Mouse (Mus musculus) hindlimb bud, embryonic 11.5 days (tissue): ENCODE results near the gene Depdc1b.

Experiments
- DNase-seq: peaks from one replicate; pipeline ENCODE4 v3.0.0-alpha.2; 2012; ENCODE audit warnings: low read depth, low spot score; ENCODE audit errors: extremely low spot score

Depdc1b gene

GRCm38 (mm10) chr13:108315702-108316486, at the start of gene Depdc1b:
TSS of gene Depdc1b (plus strand) at chr13:108316332.
- peak; percentile 70 for DNase-seq

GRCm38 (mm10) chr13:108267841-108268634, 48.1 kb upstream of the Depdc1b start:
- no peak for DNase-seq

DNA sequence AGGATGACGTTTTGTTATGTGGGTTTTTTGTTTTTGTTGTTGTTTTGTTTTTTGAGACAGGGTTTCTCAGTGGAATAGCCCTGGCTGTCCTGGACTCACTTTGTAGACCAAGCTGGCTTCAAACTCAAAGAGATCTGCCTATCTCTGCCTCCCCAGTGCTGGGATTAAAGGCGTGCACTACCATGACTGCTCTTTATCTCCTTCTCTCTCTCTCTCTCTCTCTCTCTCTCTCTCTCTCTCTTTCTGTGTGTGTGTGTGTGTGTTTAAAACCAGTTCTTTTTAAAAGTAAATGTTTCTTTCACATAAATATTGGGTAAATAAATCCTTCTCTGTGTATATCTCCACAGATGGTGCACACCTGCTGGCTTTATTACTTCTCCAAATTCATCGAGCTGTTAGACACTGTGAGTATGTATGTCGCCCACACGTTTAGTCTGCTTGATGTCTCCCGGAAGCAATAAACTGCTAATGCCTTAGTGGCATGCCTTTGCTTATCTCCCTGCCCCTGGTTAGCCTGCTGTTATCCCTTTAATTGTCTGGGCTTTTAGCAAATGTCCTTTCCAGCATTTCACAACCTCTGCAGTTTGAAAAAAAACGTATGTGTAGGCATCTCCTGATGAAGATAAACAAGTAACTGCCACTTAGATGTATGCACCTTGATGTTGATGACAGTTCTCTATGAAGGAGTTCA, 44.5 kb upstream of the Depdc1b start:
- no peak for DNase-seq

DNA sequence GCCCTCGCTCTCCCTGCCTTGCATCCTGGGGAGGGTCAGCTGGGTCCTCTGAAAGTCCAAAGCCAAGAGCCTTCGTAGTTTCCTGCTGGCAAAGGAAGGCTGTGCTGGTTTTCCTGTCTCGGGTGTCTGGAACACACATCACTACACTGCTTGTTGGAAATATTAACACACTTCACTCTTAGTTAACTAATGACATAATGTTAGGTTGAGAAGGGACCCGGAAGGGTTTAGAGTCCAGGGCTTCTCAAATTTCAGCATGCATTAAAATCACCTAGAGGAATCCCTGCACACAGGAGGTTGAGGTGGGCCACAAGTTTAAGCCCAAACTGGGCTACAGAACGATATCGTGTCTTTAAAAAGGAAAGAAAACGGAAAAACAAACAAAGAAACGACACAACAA, 43.8 kb upstream of the Depdc1b start:
- no peak for DNase-seq

- DNase-seq: no peak
Observed at GRCm38 (mm10) chr13:108273034-108273433, 43.1 kb upstream of the Depdc1b start.

DNA sequence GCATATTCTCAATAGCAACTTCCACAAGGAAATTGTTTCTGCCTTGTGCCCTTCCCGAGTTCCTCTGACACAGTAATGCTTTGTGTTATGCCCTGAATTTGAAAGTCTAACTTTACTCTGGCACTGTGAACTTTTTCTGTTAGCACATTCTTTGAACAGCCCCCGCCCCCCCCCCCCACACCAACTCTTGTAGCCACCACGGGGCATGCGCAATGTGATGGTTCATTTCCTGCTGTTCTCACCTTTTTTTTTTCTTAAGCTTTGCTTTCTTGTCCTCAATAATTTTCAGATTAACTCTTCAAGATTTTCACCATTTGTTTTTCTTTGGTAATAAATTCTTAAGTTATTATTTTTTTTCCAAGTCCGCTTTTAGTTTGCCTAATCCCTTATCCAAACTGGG, 42.7 kb upstream of the Depdc1b start:
- DNase-seq: no peak

GRCm38 (mm10) chr13:108276561-108276960, 39.6 kb upstream of the Depdc1b start:
- DNase-seq: no peak

DNA sequence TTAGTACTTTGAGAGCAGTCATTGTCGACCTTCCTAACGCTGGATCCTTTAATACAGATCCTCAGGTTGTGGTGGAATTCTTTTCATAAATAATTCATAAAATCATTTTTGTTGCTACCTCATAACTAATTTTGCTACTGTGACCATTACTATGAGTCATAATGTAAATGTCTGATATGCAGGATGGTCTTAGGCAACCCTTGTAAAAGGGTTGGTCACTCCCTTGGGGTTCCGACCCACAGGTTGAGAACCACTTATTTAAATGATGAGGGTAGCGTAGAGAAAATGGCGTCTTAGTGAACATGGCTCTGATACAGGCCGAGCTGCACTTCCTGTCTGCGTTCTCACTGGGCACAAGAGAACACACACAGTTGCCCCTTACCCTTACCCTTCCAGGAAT, 38.8 kb upstream of the Depdc1b start:
- DNase-seq: no peak

- no peak for DNase-seq
Observed at GRCm38 (mm10) chr13:108278592-108278991, 37.5 kb upstream of the Depdc1b start.

GRCm38 (mm10) chr13:108284312-108284711, 31.8 kb upstream of the Depdc1b start:
- no peak for DNase-seq

DNA sequence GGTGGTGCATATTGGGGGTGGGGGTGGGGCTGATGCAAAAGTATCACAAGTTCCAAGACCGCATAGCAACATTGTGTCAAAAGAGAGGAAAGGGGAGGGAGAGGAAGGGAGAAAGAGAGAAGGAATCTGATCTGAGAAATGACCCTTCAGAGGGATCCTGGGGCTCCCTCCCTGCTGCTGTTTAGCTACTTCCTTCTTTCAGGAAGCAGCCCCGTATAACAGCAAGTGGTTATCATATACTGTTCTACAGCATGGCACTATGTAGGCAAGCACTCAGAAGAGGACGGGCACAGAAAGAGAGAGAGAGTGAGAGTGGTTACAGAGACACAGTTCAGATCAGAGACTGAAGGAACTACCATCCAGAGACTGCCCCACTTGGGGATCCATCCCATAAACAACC, 28.2 kb upstream of the Depdc1b start:
- no peak for DNase-seq

DNA sequence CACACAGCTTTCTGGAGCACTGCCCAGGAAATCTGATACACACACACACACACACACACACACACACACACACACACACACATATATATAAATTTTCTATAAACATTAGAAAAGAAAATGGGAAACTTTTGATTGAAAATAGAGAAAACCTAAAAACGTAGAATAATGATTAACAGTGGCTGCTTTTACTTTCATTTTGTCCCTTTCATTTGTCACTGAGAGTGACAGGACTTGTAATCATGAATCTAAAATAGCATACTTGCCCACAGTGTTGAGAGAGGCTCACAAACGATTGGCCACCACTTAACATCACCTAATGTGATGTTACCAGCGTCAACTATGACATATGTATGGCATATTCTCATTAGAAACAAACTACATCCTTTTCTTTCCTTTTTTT, 26.7 kb upstream of the Depdc1b start:
- DNase-seq: no peak

- no peak for DNase-seq
Observed at GRCm38 (mm10) chr13:108290314-108290713, 25.8 kb upstream of the Depdc1b start.

- DNase-seq: no peak
Observed at GRCm38 (mm10) chr13:108297350-108298093, 18.6 kb upstream of the Depdc1b start.

DNA sequence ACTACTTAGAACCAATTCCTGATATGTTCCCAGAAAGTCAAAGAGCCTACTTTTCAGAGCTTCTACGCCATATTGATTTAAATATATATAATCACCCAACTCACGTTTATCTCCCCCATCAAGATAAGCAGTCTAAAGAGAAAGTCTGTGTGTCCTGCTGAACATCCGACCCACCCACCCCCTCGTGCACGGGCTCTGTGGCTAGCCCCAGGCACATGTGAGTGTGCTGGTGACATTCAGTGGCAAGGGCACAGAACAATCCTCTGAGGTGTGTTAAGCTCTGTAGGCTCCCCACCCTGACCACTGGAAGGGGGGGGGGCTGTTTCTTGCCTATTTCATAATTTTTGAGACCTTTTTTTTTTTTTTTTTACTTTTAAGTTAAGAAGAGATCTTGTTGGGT, 17.9 kb upstream of the Depdc1b start:
- no peak for DNase-seq

GRCm38 (mm10) chr13:108300346-108300950, 15.7 kb upstream of the Depdc1b start:
- DNase-seq: no peak

DNA sequence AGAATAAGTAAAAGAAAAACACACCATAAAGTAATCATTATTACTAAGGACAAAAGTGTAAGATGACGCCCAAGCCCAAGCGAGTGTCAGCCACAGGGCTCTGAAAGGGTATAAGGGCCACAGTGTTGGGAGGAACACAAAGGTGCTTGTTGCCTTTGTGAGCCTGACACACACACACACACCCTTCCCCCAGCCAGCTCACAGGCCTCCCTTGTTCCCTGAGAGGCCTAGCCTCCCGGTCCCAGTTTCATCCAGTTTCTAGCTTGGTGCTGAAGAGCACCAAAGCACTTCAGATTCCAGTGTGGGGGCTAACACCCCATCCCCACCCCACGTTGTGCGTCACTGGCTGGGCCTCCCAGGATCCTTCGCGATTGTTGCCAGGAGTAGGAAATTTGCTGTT, 14.7 kb upstream of the Depdc1b start:
- DNase-seq: no peak

DNA sequence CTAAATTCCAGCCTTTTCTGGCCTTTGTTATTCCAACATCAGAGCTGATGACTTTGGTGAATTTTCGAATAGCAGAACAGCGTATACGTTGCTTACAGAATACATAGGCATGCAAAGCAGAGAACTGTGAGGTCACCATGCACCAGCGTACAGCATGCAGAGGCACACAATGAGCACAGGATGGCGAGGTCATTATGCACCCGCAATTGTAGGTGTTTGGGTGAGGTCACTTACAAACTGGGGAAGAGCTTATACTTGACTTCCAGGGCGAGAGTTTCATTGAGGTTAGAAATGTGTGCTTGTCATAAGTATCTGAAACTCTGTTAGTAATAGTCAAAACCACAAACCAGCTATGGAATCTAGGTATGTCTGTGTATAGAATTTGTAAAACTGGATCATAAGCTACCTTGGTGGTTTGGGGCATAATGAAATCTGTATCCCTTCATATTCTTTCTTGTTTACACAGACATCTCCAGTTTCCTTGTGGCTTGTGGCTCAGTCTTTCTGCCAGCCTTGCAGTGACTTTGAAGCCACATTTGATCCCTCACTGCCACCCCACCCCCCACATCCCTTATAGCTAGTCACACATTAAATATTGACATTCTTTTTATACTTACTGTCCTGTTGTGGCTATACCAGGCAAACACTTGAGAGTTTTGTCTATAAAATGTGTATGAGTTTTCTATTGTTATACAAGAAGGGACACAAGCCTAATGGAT, 13.0 kb upstream of the Depdc1b start:
- DNase-seq: no peak

- no peak for DNase-seq
Observed at GRCm38 (mm10) chr13:108303841-108304240, 12.3 kb upstream of the Depdc1b start.

DNA sequence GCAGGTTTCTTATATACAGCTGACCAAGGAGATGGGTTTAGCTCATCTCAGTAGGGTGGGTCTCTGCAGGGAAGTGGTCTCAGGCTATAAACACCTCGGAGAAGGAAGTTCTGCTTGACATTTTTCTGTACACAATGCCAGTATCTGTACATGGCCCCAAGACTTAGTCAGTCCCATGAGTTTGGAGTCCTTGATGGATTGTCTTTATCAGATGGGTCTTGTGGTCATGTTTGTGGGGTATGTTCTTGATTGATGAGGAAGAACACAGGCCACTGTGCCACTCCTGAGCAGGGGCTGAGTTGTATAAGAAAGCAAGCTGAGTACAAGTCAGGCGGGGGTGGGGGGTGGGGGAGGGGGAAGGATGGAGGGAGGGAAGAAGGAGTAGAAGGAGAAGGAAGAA, 11.5 kb upstream of the Depdc1b start:
- no peak for DNase-seq
